Mouse (Mus musculus) adrenal gland, postnatal 36 days (tissue): ENCODE data around the gene Napb. TPM values are rescaled to one million over a fixed set of nuclear protein-coding genes. Genes with fewer than 3 reads are reported as not detected.
A peak's percentile ranks its signal among the peaks of the same experiment; 100 is the strongest.

Source experiments
- DNase-seq, 2 experiments: peaks; one replicate each; pipeline ENCODE4 v3.0.0; 2021; ENCODE audit warnings: mixed read lengths in 1 of 2
- total RNA-seq, 2 experiments: library from RNA; stranded (reverse); gene quantifications; 2 replicates each; pipeline ENCODE4 v1.2.3; 2021

The Napb gene
- total RNA-seq, 2 experiments from 2014 or later = 4.2 to 5.8 TPM

- DNase-seq = no peak
Observed at GRCm38 (mm10) chr2:148689444-148690140, 42.7 kb downstream of the Napb start.

DNA sequence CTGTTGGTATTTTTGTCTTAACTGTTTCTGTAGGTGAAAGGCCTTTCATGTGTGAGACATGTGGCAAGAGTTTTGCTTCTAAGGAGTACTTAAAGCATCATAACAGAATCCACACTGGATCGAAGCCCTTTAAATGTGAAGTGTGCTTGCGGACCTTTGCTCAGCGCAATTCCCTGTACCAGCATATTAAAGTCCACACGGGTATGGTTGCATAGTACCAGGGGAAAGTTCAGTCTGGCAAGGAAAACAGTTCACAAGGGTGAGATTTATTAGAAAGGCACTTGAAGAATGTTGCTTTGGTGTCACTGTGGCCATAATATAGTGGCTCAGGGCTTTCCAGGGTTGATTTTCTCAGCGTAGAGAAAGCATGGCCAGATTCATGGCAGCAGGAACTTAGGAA lies 44.3 kb downstream of the Napb start:
- no peak for DNase-seq

DNA sequence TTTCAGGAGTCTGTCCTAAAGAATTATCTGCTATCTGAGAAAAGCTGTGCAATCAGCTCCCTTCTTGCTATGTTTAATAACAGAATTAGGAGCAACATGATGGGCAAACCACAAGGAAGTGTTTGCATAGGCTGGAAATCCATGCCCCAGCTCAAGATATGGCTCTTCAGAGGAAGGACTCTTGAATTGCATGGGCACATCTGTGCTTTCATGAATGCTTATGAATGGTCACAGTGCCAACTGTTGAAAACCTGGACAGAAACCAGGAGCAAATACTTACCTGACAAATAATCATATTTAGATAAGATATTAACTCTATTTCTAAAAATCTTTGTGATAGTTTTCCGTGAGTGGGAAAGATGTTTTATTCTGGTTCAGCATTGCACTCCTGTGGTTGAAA lies 45.4 kb downstream of the Napb start:
- DNase-seq = no peak

- no peak for DNase-seq
Observed at GRCm38 (mm10) chr2:148685709-148686108, 46.6 kb downstream of the Napb start.

DNA sequence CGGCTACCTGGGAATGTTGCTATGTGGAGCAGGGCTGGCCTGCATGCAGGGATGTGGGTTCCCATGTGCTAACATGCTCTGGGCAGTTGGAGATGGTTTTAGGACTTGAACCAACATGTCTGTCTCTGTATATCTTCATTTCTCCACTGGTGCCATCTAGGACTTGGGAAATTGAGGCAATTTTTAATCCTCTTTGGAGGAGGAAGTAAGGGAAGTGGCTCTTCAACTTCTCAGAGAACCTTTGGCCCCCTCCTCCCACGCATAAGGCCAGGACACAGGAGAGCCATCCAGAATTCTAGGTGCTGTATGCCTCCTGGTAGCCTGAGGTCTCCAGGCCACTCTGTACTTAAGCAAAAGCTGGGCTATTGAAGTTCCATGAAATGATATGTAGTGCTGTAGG lies 47.3 kb downstream of the Napb start:
- DNase-seq = no peak

GRCm38 (mm10) chr2:148683031-148683430 lies 49.2 kb downstream of the Napb start:
- peak; percentile 46 to 53 for DNase-seq

DNA sequence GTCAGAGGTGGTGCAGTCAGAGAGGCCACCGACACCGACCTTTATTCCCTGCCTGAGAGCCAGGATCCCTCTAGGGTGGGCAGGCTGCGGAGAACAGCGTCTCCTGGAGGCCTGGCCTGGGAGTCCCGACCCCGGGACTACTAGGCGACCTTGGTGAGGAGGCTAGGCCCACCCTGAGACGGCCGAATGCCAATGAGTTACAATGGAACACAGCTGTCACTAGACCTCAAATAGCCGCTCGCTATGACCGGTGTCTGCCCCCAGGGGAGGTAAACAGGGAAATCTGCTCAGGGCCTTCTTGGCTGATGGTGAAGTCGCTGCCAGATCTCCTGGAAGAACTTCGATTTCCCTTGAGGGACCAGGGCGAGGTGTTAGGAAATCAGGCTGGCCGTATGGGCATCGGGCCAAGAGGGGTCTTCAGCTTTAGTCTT lies 50.8 kb downstream of the Napb start:
- peak; percentile 57 to 66 for DNase-seq

DNA sequence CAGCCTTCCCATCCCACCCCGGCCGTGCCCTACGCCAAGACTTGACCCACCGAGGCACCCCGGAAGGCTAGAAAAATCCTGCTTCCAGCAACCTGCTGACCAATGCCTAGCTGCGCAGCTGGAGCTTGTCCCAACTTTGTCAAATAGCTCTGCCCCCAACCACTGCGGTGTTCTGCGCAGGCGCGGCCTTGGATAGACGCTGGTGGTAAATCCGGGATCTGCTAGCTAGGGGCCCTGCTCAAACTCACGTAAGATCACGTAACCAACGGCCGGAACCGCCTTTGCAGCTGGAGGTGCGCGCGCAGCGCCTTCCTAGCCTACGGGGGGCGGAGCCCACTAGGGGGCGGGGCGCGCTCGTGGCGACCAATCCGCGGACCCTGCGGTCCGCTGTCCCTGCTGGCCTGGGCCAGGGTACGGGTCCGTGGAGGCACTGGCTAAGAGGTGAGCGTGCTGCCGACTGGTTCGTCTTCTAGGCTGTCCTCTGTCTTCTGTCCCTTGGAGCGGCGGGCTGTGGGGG lies 51.4 kb downstream of the Napb start, which contains the start of gene Gzf1:
Gzf1 (plus strand) TSS at position 249 of the 517 bp plus-strand sequence.
- DNase-seq = peak; percentile 100

- peak; percentile 71 to 78 for DNase-seq
Observed at GRCm38 (mm10) chr2:148679346-148679745, 52.9 kb downstream of the Napb start.

DNA sequence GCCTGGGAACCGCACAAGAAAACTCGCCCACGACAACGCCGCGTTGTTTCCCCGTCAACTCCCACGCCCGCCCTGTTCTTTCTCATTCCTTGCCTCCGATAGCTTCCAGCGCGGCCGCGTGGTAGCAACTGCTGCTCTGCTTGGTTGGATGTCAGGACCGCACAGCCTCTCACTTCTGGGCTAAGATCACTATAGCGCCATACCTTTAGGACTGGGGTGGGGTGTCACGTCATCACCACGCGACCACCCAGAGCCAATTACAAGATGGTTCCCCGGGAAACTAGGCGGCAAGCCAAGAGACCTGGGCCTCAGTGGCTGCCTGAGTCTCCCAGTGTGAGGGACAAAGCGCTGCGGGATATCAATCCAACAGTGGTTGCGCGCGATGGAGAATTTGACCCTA lies 54.5 kb downstream of the Napb start:
- peak; percentile 78 to 80 for DNase-seq

DNA sequence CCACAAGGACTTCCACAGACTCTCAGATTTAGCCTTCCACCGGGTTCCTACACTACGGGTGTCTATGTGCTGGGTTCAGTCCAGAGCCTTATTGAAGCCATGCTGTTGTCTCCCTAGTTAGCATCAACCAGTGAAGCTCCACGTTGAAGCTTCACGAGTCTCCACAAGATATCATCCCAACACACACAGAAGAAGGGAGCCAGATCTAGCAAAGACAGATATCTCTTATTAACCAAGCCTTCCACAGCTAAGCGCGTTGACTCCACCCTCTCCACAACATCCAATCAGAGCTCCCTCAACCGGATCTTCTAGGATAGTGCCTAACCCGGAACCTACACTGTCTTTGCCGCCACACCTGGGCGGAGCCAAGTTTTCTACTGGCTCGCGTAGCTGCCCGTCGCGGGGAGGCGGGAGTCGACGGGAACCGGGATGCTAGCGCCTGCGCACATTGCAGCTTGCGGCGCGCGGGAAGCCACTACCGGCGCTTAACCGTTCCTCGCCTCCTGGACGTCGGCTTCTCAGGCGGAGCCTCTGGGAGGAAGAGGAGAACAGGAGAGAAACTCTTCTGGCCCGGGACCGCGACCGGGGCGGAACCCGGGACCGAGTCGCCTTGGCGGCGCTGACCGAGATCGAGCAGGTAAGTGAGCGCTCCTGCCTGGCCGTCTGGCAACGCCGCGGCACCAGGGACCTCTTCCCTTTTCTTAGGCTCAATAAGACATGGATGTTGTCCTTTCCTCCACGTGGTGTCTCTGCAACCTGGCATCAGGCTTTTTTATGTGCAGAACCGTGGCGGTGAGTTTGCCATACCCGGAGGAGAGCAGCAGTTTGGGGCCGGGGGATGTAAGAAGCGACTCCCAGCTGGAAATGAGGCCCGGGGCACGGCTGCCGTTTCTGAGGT lies 59.8 kb downstream of the Napb start, which contains the start of gene Nxt1:
Nxt1 (plus strand) TSS at position 403 of the 898 bp plus-strand sequence.
- peak; percentile 99 to 100 for DNase-seq

GRCm38 (mm10) chr2:148663458-148663857 lies 68.8 kb downstream of the Napb start:
- DNase-seq = no peak

DNA sequence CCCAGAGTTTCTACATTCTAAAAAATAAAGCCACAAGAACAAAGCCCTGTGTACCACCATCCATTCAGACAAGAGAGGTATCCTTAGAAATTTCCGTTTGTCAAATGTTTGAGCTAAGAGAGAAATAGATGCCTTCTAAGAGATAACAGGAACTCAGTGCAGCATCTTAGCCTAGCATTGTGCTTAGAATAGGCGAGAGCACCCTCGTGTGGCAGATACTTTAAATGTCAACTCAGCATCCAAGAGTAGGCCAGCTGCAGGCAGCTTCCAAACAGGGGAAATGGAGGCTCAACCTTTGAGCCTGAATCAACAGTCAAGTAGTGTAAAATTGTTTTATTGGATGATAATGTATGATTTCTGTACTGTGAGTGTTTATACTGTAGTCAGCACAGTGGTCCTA lies 77.3 kb downstream of the Napb start:
- DNase-seq = peak; percentile 74 to 75

GRCm38 (mm10) chr2:148650587-148651357 lies 81.5 kb downstream of the Napb start:
- DNase-seq = no peak

- DNase-seq = no peak
Observed at GRCm38 (mm10) chr2:148644421-148645000, 87.8 kb downstream of the Napb start.

Other genes starting within 250 kb of the Napb start
- 10 to 100 TPM; 18.5 to 18.8 TPM for gene Nxt1, start 59.9 kb downstream of the Napb start, total RNA-seq
- 10 to 100 TPM; 27.8 to 34.8 TPM for gene Gzf1, start 51.4 kb downstream of the Napb start, total RNA-seq
- gene Cstl1, start 17.9 kb upstream of the Napb start, total RNA-seq = under 1 TPM; 0.49 to 0.89 TPM
- gene Cst11, start 39.0 kb upstream of the Napb start, total RNA-seq = not detected
- not detected for gene 8030411F24Rik, start 49.5 kb upstream of the Napb start, total RNA-seq
- not detected for gene Cst12, start 56.9 kb upstream of the Napb start, total RNA-seq
- gene Cst8, start 66.3 kb upstream of the Napb start, total RNA-seq = 100 to 1,000 TPM in 1 of 2 experiments, 1 to 10 TPM in 1; 4.2 to 134 TPM
- gene Cst13, start 87.6 kb upstream of the Napb start, total RNA-seq = not detected
- not detected for gene Cst9, start 102.7 kb upstream of the Napb start, total RNA-seq
- 1 to 10 TPM in 1 of 2 experiments, not detected in 1; 1.7 TPM for gene 9230104L09Rik, start 132.6 kb upstream of the Napb start, total RNA-seq
- gene Cst3, start 143.2 kb upstream of the Napb start, total RNA-seq = 100 to 1,000 TPM; 740 to 871 TPM